Mouse (Mus musculus) erythroid progenitor cell, adult 5-6 weeks (primary cell): ENCODE data around the gene Dcbld2. TPM values are rescaled to one million over a fixed set of nuclear protein-coding genes. Genes with fewer than 3 reads are reported as not detected.

ENCODE experiments used
- ATAC-seq: replicated peaks from 2 replicates; pipeline ENCODE4 v1.8.0; 2016; ENCODE audit warnings: moderate number of reproducible peaks, mild to moderate bottlenecking, moderate TSS enrichment, inconsistent platforms; ENCODE audit not compliant: poor library complexity, low FRiP score, severe bottlenecking
- total RNA-seq, 2 experiments: library from RNA; stranded (forward) in 1 of 2; stranded (reverse) in 1 of 2; fragments of 150-400 nt in 1 of 2; fragments of 186-747, 209-891 nt in 1 of 2; gene quantifications; 2 replicates each; pipeline versions ENCODE4 v1.2.3 to v1.2.4; 2015 to 2017; ENCODE audit warnings: low replicate concordance in 2 of 2

The Dcbld2 gene
- total RNA-seq, 2 experiments from 2014 or later: 2.9 to 5.4 TPM

DNA sequence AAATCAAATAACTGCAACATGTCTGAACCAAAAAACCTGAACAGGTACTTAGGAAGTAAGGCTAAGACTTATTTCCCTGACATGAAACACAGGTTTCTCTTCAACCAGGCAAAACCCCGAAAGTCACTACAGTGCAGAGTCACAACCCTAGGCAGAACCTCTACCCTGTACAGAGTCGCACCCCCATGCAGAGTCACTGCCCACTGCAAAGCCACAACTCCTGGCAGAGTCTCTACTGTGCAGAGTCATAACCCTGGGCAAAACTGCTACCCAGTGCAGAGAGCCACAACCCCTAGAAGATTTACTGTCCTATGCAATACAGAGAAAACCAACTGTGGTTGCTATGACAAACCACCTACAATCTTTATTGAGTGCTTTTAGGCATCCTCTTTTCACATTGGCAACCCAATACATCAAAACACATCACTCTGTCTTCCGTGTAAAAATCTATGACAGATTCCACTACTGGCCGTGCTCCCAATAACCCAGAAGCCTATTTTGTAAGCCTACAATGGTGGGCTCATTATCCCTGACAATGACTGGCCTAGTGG is 71.7 kb downstream of the Dcbld2 start:
- ATAC-seq: no peak

DNA sequence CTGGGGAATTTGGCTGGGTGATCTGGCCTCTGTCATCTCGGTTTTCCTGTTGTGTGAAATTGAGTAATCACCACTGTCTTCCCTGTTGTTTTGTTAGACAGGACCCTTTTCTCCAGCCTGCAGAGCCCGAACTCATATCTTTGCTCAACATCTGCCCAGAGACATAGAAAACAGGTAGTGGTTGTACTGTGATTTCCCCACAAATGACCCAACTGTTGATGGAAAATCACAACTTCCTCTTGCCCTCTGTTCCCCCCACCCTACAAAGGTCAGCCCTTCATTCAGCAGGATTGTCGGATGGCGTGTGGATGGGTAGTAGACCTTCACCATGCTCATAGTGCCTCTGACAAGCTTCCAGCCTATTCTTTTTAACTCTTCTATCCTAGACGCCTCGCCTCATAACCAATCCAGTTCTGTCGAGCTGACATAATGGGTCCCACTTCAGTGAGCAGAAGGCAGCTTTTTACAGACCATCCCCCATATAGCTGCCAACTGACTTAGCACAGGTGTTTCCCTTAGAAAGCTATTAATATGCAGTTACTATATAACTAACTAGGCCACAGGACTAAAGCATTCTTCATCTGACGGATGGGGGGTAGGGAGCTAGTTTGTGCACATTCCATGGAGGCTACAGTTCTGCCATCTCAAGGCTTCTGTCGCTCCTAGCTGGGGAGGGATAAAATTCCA is 73.1 kb downstream of the Dcbld2 start:
- ATAC-seq: no peak

DNA sequence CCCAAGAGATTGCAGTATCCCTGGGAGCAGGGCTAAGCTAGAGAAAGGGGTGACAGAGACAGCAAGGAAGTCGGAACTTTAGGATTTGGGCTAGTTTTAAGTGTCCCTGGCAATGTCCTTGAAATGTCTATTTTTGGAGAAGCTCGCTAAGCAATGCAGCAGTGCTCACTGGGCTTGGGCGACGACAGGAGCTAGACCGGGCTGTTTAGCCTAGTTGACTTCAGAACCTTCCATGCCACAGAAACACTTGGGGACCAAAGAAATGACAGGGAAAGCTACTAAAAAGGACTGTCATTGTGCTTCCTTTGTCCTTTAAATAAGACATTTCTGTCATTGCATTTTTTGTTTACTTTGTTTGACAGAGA is 73.6 kb downstream of the Dcbld2 start:
- ATAC-seq: no peak

DNA sequence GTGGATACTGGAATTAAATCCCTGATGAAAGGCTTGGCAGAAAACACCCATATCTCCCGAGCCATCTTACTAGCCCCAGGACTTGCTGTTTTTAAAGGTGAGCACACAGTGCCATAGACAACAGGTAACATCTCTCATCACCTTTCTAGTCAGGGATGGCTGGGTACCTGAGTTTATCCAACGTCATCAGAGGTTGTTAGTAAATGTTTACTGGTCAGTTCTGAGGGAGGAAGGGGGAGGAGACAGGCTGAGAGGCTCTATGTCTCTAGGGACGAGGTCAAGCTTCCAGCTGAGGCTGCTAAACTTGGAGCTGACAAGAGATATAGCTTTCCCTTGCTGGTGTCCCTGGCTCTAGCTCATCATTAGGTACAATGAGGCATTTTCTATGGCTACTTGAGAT is 74.1 kb downstream of the Dcbld2 start:
- ATAC-seq: no peak

DNA sequence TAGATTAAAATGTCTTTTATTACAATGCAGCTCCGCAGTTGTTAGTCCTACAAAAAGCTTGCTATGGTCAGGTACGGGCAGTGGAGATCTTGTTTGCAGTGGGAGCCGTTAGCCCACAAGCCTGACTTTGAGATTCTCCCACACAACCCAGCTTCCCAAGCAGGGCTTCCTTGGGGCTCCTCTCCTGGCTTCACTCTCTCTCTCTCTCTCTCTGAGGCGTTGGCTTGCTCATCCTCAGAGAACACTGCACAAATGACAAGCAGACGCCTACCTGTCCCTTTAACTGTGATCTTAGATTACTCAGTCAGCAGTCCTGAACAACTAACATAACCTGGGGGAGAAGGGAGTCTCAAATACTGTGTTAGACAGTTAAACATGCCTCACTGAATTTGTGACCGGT is 79.6 kb downstream of the Dcbld2 start:
- no peak for ATAC-seq

DNA sequence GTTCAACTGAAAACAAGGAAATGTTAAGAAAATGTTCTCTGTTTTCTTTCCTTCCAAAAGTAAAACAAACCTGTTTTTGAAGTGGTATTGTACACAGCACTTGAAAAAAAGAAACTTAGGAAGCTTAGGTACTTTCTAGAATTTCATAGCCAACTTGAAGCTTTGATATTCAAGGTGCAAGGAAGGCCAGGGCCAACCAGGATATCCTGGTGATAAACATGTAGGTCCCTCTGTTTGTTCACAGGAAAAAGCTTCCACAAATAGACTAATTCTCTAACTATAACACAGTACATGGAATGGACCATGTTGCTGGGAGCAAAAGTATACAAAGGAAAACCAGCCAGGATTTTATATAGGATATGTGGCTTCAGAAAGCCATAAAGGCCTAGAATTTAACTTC is 88.5 kb downstream of the Dcbld2 start:
- ATAC-seq: no peak

DNA sequence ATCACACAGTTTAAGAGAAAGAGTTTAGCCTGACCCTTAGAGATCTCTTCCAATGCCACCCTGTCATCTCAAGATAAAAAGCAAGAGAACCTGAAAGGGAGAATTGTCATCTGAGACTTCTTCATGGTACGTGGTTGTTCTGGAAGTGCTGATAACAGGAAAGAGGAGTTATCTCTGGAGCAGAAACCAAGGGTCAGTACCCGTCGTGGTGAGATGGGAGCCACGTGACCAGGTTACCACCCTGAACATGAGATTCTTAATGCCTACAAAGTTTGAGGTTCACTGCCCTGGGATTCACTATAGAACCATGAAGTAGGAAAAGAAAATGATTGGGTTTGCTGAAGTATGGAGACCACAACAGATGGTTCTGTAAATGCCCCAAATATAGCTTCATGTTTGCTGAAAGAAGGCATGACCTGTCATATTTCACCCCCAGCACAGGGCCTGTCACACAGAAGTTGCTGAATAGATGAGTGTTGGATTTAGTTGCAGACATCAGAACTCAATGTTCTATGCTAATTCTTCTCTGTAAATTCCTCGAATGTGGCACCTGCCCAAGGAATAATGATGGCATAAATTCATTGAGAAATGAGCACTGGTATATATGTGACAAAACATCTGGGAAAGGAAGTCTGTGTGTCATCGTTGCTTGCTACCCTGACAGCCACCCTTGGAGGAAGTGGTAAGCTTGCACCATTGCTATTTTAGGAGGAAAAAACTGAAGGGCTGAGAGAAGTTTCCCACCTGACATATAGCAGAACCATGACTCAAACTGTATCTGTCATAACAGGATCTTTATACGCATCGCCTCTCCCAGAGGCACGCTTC is 89.9 kb downstream of the Dcbld2 start:
- ATAC-seq: peak; percentile 87

DNA sequence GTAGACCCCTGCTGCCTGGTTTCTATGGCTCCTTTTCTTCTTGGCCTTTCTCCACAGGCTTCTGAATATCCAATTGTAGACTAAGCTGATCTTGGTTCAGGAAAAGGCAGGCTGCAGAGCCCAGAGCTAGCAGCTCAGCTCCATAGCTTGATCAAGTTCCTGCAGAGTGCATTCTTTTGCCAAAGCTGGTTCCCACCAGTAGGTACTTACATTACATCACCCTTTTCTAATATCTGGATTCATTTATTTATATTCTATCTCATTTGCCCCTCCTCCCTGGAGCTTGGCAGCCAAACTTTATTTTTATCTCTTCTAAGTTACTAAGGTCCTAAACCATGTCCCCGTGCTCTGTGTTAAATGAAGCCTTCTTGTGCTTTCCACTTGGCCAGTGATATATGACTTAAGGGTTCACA is 90.9 kb downstream of the Dcbld2 start:
- peak; percentile 44 for ATAC-seq

DNA sequence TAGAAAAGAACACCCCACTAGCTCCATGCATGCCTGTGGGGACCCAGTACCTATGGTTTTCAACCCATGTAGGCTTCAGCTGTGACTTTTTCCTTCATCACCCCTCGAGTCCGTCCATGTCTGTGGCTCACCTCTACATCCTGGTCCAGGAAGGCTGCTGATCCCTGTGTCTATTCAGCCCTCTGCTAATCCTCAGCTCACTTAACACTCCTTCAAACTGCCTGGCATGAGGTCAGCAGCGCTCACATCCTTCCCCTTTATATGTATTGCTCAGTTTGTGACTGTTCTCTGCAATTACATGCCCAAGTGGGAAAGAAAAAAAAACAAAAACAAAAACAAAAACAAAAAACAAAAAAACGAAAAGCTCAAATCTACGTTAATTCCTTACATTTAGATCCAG is 91.4 kb downstream of the Dcbld2 start:
- no peak for ATAC-seq

DNA sequence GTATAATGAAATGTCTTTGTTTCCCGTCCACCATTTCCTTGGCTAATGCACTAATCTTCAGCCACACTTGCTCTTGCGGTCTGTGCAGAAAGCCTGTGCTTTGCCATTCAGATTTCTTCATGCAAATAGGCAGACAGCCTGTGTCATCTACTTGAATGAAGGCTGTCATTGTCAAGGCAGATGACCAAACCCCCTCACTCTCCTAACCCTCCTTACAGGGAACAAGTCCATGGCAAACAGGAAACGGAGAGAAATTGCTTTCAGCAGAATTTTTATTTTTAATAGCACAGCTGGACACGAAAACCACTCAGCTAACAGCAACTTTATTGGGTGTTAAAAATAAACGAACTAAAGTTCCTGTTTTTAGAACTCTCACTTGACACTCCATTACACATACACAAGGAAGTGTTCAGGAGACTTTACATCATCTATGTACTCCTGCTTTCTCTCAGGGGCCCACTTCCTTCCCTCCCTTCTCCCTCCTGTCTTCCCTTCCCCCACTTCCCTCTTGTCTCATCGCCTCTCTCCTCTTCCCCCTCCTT is 93.6 kb downstream of the Dcbld2 start:
- no peak for ATAC-seq

DNA sequence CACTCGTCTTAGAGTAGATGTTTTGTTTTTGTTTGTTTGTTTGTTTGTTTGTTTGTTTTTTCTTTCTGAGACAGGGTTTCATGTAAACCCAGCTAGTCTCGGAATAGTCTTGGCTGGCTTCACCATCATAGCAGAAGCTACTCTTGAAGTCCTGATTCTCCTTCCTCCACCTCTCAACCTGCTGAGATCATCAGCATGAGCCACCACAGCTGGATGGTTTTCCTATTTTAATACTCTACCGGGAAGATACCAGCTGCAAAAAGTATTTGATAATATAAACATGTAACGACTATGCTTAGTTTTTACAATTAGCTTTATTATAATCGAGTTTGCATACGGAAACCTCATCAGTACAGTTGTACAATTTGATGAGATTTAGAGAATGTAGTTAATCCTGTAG is 94.3 kb downstream of the Dcbld2 start:
- no peak for ATAC-seq

DNA sequence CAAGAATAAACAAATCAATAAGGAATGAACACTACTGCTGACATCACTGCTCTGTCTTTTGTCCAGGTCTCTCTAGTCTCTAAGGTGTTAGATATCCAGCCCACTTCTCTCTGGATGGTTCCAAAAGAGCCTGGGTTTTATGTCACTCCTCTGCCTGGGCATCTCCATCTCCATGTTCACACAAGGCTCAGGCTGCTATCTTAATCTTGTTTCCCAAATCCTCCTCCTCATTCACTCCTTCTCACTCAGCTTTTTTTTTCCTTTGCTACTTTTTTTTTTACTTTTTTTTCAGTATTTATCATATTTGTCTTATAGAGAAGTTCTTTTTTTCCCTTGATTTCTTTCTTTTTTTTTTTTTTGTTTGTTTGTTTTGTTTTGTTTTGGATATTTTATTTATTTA is 96.7 kb downstream of the Dcbld2 start:
- no peak for ATAC-seq

DNA sequence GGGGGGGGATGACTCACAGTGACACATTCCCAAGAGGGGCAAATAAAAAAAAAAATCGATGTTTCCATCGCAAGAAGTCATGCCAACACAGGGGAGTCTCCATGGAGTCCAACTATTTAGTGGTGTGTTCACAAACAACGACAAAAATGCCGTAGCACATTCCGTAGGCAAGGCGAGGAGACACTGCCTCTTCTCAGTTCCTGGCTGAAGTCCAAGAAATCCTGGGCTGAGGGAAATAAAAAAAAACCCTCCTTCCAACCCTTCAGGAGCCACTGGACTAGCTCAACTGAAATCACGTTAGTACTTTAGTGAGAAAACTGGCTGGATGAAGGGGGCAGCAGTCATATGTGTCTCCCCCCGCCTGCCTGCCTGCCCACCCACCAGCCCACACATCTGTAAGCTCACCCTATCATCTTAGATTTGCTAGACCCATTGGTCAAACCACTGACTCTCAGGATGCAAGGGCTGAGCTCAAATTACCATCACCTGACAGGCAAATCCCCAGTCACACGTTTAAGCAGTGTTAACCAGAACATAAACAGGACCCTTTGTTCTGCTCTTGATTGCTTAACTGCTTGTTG is 104.0 kb downstream of the Dcbld2 start:
- no peak for ATAC-seq

DNA sequence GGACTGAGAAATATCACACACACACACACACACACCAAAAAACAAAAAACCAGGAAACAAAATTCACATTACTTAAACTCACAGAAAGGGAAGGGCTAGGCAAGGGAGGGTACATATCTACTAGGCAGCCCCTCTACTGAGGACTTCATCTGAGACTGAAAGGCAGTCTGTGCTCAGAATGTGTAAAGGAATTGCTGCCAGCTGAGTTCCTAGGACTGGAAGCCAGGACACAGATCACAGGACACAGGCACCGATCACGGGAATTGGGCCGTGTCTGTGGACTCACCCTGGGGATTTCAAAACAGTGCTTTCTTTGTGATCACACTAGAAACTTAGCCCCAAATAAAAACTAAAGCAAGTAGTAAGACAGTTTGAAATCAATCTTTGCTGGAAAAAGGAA is 104.6 kb downstream of the Dcbld2 start:
- ATAC-seq: no peak

DNA sequence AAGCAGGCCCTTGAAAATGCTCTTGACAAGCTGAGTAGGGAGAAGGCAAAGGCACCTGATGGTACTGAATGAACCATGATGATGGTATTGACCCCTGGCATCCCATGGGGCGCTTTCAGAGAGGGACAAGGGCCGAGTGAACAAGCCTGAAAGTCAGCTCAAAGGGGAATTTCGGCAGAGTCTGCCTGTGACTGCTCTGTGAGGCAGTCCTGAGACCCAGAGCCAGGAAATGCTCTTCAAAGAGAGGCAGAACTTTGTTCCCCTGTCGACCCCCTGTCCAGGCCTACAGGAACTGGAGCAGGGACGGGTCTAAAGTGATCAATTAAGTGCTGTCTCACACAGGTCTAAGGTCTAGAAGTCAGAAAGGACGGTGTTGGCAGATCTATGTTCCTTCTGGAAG is 105.5 kb downstream of the Dcbld2 start:
- ATAC-seq: no peak

DNA sequence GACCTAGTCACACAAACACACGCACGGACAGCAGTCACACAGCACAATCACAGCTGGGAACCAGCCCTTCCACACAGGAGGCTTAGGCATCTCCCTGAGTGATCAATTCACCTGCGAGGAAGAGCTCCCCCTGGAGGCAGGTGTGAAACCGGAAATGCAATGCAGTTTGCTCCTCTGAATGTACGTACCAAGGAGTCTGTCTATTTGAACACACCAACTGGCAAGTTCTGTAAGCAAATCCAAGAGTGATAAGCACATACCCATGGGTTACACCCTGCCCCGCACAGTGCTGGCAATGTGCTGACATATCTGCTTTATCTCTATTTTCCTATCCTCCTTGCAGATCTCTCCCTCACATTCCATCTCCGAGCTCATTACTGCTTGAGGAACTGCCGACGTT is 106.3 kb downstream of the Dcbld2 start:
- peak; percentile 93 for ATAC-seq

DNA sequence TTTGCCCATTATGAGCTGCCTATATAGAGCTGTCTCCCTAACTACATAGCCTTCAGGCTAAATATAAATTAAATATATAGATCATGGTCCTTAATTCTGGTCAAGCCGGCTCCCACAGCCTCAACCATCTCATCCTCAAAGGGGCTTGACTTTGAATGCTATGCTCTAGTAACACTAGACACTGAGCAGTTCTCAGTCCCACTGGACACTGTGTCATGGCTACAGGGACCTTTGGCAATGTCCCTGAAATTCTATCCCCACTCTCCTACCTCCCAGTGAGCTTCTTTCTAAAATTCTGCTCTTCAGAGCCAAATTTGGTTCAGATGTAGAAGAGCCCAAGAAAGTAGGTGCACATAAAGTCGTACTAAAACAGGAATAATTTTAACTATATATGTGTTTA is 107.9 kb downstream of the Dcbld2 start:
- no peak for ATAC-seq

DNA sequence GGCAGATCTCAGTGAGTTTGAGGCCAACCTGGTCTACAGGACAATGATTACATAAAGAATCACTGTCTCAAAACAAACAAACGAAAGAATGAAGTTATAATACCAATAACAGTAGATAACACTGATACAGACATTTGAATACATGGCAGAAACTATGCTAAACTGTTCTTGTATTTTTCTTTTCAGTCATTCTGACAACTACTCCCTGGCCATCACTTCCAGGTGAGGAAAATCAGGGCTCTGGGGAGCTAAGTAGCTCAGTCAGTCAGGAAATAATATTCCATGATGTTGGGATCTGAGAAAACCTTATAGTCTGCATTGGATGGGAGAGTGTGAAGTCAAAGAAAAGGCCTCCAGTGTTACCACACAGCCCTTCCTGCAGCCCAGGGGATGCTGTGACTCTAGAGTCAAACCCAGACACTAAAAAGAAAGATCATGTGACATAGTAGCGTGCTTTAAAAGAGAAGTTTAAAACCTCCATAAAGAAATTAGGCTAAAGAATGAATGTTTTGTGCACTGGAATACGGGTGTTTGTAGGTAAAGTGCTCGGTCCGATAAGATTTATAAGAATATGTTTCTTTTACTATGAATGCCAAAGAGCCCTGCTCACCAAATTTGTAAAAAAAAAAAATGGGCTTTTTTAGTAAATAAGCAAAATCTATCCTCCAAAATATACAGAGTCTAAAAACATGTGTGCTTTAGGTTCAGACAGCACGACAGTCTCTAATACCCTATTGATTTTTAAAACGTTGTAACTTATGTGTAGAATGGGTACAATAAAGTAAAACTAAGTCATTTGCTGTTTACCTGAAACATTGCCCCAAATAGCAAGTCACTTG is 108.9 kb downstream of the Dcbld2 start:
- no peak for ATAC-seq
